Mouse (Mus musculus) embryo, embryonic 11.5 days (tissue): Measurements from ENCODE around the gene Ppp1r15a.
"Not testable (repeated sequence)": the region's sequence is repeated elsewhere in the genome, so short reads cannot be mapped to it uniquely, and the experiment has no call there.

Source experiments
- DNase-seq: peaks from one replicate; pipeline ENCODE4 v3.0.0-alpha.2; 2012; ENCODE audit warnings: low read depth, low spot score

Gene Ppp1r15a

GRCm38 (mm10) chr7:45551512-45551883 lies 25.4 kb upstream of the Ppp1r15a start:
- DNase-seq = no peak

DNA sequence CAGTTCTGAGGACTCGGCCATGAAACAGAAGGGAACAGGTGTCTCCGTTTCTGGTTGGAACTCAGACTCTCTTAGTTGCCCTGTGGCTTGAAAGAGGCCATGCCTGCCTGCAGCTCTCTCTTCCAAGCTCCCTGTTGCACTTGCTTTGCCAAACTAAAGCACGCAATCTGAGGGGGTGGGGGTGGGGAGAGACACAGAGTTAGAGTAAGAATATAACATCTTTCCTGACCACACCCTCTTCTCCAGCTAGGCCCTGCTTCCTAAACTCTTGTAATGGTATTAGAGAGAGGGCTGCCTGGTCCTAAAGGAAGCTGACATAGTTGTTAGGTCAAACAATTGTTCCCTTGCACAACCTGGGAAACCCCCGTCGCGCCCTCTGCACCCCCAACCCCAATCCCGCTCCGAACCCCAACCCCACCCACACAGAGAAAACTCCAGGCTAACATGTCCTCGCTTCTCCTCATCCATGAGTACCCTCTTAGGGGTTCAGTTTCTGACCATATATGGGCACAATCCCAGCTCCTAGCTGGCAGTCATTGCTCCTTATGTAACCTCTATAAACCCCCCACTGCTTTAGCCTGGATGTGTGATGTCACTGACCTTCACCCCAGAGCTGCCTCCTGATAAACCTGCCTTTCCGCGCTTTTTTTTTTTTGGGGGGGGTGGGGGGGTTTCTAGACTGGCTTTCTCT lies 24.9 kb upstream of the Ppp1r15a start:
- no peak for DNase-seq

DNA sequence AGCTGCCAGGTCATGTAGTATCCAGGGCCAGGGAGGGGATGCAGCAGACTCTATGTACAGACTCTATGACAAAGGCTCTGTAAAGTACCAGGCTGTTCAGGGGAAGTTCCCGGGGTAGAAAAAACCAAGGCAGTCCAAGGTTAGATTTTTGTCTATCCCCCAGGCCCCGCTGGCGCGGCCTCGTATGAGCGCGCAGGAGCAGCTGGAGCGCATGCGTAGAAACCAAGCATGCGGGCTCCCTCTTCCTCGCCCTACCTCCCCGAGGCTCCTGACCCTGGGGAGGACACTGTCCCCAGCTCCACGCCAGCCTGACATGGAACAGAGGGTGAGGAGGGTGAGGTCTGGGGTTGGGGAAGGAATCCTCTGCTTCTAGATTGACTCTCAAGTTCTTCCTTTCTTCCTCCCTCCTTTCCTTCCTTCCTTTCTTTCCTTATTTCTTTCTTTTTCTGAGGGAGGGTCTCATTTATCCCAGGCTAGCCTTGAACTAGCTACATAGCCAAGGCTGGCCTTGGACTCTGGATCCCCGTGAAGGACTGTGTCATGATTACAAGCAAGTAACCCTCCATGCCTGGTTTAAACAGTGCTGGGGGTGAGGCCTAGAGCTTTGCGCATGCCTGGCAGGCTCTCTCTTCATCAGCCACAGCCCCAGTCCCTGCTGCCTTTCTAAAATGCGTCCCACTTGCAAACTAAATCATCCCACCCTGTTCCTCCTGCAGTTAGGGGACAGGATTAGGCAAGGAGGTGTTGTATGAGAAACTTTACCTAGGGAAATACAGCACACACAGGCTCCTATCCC lies 23.8 kb upstream of the Ppp1r15a start:
- no peak for DNase-seq

DNA sequence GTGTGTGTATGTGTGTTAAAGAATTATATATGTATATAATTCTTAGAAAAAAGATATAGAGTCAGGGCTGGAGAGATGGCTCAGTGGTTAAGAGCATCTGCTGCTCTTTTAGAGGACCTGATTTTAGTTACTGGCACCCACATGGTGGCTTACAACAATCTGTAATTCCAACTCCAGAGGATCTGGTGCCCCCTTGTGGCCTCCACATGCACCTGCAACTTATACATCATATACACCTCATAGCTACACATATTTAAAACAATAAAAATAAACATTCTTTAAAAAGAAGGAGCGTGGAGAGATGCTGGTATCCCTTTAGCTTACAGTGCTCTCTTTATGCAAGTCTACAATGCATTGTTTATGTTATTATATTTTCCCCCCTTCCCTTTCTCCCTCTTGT lies 18.5 kb upstream of the Ppp1r15a start:
- DNase-seq = no peak

GRCm38 (mm10) chr7:45540213-45540612 lies 14.1 kb upstream of the Ppp1r15a start:
- DNase-seq = no peak

DNA sequence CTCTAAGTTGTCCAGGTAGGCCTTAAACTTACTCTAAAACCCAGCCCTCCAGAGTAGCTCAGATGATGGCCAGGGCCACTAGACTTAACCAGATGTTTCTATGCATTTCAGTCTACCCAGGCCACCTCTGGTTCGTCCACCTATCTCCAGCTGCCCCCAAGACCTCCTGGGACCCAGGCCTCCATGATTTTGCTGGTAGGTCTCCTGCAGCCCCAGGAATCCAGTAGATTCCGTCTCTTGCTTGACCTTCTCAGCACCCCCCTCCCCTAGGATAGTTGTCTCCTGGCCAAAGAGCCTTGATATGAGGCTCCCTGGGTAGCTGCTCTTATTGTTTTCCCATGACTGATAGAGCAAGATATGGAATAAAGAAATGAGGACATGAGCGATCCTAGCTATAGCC lies 13.0 kb upstream of the Ppp1r15a start:
- DNase-seq = no peak

DNA sequence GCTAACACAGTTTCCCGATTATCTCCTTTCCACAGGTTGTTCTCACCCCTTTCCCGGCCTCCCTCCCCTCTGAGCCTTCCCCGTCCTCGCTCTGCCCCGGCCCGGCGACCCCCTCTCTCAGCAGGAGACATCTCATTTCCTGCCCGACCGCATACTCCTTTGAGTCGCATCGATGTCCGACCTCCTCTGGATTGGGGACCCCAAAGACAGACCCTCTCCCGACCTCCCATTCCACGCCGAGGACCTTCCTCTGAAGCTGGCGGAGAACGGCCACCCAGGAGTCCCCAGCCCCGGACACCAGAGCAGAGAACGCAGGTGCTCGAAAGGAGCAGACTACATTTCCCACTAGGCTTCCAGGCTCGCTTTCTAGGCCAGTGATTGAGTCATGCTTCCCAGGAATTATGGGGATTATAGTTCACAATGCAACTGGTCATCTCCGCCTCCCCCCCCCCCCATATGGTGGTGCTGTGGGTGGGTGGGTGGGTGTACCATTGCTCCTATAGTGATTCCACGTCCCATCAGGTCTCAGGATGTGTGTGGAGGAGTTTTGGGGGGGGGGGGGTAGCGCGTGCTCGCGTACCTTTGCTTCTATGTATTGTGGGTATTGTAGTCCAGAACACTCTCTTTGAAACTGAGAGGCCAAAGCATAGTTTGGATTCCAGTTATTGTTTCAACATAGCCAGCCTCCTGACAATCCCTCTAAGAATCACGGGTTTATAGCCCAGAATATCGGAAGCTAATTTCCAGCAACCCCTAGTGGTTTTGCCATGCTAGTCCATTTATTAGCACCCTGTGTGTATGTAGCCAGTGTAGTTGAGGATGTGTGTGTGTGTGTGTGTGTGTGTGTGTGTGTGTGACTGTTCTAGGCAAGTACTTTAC lies 12.3 kb upstream of the Ppp1r15a start:
- peak; percentile 50 for DNase-seq

DNA sequence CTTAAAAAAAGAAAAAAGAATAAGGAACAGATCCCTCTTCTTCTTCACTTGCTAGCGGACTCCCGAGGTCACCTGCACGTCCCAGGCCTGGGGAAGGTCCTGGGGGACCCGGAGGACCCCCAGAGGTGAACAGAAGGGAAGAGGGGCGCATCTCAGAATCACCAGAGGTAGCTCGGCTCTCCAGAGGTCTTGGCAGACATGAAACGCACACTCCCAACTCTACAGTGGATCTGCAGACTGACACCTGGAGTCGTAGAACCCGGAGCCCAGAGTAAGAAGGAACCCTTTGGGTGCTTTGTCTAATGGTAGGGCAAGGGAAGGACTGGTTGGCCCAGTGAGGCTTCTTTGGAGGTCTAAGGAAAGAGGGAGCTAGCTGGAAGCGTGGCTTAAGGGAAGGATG lies 11.5 kb upstream of the Ppp1r15a start:
- DNase-seq = no peak

GRCm38 (mm10) chr7:45535676-45536075 lies 9.6 kb upstream of the Ppp1r15a start:
- no peak for DNase-seq

GRCm38 (mm10) chr7:45530643-45531042 lies 4.6 kb upstream of the Ppp1r15a start:
- DNase-seq = no peak

GRCm38 (mm10) chr7:45529461-45529860 lies 3.4 kb upstream of the Ppp1r15a start:
- DNase-seq = no peak

DNA sequence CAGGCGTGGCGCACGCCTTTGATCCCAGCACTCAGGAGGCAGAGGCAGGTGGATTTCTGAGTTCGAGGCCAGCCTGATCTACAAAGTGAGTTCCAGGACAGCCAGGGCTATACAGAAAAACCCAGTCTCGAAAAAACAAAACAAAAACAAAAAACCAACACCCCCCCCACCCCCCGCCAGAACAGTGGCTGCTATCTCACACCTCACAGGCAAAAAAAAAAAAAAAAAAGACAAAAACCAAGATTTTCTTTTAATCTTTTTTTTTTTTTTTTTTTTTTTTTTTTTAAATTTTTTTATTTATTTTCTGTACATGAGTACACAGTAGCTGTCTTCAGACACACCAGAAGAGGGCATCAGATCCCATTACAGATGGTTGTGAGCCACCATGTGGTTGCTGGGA lies 1.1 kb upstream of the Ppp1r15a start:
- DNase-seq = not testable (repeated sequence)

DNA sequence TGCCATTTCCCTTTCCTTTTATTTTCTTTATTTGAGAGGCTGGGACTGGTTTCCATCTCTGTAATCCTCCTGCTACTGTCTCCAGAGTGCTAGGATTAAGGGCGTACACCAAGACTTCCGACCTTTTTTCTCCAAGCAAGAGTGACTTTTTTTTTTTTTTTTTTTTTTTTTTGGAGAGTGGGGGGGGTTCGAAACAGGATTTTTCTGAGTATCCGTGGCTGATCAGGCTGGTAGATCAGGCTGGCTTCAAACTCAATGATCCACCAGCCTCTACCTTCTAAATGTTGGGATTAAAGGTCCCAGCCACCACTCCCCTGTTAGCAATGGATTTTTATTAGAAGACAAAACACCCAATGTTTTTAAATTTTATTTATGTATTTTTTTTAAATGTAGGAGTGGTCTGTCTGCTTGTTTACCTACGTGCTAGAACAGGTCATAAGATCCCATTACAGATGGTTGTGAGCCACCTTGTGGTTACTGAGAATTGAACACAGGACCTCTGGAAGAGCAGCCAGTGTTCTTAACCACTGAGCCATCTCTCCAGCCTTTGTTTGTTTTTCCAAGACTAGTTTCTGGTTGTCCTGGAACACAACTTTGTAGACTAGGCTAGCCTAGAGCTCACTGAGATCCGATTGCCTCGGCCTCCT lies 529 bp upstream of the Ppp1r15a start:
- DNase-seq = no peak

DNA sequence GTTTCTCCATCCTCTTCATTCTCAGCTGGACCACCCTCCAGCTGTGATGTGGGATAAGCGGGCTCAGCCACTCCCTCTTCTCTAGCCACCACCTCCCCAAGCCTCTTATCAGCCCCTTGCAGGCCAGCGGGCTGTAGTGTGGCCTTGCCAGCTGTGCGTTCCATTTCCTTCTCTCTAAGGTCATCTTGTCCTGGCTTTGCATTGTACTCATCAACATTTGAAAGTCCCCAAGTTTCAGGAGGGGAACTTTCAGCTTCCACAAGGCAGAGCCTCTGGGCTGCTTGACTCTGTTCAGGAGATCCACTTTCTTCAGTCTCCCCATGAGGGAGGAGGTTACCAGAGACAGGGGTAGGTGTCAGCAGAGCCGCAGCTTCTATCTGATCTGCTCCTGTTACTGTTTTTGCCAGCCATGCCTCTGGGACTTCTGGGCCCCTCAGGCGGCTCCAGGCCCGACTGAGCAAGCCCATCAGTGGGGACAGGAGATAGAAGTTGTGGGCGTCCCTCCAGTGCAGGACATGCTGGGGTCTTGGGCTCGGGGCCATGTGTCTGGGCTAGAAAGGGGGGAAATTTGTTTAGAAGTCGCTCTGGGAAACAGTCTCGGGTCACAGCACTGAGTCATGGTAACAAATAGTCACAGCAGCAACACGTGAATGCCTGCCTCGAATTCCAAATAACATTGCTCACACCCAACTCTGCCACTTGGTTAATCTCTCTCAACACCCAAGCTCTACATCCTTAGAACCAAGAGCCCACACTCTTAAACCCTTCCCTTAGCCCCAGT lies 1.0 kb downstream of the Ppp1r15a start:
- DNase-seq = no peak

DNA sequence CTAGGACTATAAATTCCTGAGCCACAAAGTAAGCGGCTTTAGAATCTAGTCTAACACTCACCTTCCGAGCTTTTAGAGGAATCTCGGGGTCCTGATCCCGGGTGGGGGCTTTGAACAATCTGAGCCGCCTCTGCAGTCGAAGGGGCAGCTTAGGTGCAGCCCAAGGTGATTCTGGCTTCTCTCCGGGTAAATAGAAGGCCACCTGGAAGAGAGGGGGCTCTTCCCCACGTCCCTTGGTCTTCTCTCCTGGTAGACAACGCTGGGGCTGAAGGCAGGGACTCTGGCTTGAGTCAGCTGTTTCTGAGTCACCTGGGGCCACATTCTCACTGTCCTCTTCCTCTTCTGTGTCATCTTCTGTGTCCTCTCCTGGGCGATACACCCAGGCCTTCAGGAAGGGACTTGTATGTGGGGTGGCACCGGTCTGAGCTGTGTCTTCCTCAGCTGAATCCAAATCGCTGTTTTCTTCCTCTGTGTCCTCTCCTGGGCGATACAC lies 2.3 kb downstream of the Ppp1r15a start:
- no peak for DNase-seq

DNA sequence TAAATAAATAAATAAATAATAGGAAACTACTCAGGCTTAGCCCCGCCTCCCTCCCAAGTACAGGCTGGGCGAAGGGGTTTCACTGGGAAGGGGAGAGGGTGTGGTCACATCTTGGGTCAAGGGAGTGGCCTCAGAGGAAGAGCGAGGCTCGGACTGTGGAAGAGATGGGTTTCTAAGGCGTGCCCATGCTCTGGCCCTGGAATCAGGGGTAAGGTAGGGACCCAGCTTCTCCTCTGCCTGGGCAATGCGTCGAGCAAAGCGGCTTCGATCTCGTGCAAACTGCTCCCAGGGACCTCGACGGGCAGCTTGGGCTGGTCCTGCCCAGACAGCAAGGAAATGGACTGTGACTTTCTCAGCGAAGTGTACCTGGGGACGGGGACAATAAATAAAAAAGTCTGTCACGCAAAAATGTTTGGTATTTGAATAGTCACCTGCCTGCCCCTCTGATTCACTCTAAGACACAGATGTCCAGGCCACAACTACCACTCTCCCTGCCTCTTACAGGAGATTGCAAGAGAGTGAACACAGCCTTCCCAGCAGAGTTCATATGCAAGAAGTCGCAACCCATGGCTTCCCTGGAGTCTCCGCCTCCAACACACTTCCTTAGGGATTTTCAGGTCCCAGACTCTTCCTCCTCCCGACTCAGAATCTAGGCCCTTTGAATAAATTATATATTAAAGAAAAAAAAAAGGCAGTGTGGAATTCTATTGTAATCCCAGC lies 3.0 kb downstream of the Ppp1r15a start:
- no peak for DNase-seq

DNA sequence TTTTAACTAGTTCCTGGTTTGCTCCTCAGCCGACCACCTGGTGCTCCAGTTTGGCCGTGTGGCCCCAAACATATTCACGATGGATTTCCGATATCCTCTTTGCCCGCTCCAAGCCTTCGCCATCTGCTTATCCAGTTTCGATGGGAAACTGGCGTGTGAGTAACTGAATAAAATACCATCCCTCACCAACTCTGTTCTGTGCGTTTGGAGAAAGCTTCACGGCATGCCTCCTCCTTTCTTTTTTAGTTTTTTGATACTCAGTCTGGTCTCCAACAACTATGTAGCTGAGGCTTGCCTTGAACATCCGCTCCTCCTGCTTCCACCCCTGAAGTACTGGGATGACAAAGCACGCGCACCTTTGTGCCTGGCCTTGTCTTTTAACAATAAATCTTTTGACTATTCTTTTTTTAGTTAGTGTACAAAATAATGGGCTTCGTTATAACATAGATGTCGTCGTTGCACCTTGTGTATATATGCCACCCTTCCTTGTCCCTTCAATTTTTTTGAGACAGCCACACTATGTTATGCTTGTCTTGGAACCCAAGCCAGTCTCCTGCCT lies 3.8 kb downstream of the Ppp1r15a start:
- DNase-seq = no peak

DNA sequence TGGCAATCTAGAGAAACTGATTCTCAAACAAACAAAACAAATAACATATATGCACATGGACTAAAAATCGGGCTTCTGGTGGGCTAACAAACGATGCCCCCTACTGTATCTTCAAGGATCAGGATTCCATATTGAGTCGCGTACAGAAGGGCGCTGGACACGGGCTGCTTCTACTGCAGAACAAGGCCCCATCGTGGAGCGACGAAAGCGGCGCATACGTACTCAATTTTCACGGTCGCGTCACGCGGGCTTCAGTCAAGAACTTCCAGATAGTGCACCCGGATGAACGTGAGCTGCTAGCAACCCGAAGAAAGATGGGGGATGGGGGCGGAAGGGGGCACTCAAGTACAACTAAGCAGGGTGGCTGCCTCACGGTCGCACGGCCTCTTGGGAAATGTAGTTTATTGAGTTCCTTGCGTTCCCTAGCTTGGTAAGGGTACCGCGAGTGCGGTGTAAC lies 4.3 kb downstream of the Ppp1r15a start:
- DNase-seq = peak; percentile 88

- no peak for DNase-seq
Measured at GRCm38 (mm10) chr7:45520605-45521004, 5.5 kb downstream of the Ppp1r15a start.
